Mouse (Mus musculus) liver, adult 2 months (tissue): ENCODE measurements around the gene Dock2.

Source experiments
- CTCF ChIP-seq: fragments of 200-500 bp; IDR thresholded peaks from 2 replicates; pipeline ENCODE4 v1.5.1; 2011; ENCODE audit warnings: low read depth, low read length, control low read depth
- POLR2A ChIP-seq: fragments of 200-500 bp; IDR thresholded peaks from 2 replicates; pipeline ENCODE4 v1.6.1; 2011; ENCODE audit warnings: low read length, control low read depth; ENCODE audit not compliant: insufficient read depth; ENCODE audit errors: extremely low read depth

DNA sequence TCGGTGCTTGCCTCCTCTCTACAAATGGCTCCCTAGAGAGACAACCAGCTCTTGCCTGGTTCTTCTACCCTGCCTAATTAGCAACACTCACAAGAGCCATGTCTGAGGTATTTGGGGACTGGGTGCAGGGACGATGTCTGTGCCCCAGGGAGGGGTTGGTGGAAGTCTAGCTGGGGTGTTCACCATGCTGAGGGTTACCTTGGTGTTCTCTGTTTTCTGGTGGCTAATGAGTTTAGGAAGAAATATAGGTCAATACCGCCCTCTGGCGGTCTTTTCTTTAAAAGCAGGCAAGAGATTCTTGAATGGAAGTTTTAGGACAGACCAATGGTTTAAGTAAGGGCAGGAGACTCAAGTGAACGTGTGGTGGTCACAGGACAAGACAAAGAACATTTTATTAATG lies 570.8 kb downstream of the Dock2 start:
- 0 out of 2 replicates have a peak, but pooled peaks have one; percentile 13 for TF ChIP-seq CTCF
- TF ChIP-seq POLR2A, result no peak
